Mouse (Mus musculus) intestine, postnatal 0 days (tissue): Measurements from ENCODE around the gene Stxbp3. TPM values are rescaled to one million over a fixed set of nuclear protein-coding genes. Genes with fewer than 3 reads are reported as not detected.

Experiments used
- ATAC-seq: fragments of 200-750 bp; cut with Nextera tagmentation; 2 replicates; pipeline ENCODE4 v1.8.0; 2017; ENCODE audit warnings: mild to moderate bottlenecking, moderate TSS enrichment, moderate library complexity
- H3K27ac ChIP-seq: fragments of 300-500 bp; sonication (generic); 2 replicates; pipeline ENCODE4 v1.5.1; 2014; ENCODE audit warnings: mild to moderate bottlenecking, low read depth, low read length, moderate library complexity
- H3K27me3 ChIP-seq: fragments of 300-500 bp; sonication (generic); replicated peaks from 2 replicates; pipeline ENCODE4 v1.6.1; 2014; ENCODE audit warnings: low read length, mixed read lengths; ENCODE audit not compliant: control insufficient read depth, insufficient read depth
- H3K36me3 ChIP-seq: fragments of 300-500 bp; sonication (generic); 2 replicates; pipeline ENCODE4 v1.6.1; 2014; ENCODE audit warnings: mild to moderate bottlenecking, moderate library complexity; ENCODE audit not compliant: control insufficient read depth, insufficient read depth
- H3K4me1 ChIP-seq: fragments of 300-500 bp; sonication (generic); replicated peaks from 2 replicates; pipeline ENCODE4 v1.6.1; 2014; ENCODE audit warnings: antibody characterized with exemption, low read length, mixed read lengths; ENCODE audit not compliant: control insufficient read depth, insufficient read depth
- H3K4me2 ChIP-seq: fragments of 300-500 bp; sonication (generic); replicated peaks from 2 replicates; pipeline ENCODE4 v1.6.1; 2014; ENCODE audit warnings: low read depth, mild to moderate bottlenecking, moderate library complexity
- H3K4me3 ChIP-seq: fragments of 300-500 bp; sonication (generic); 2 replicates; pipeline ENCODE4 v1.5.1; 2014; ENCODE audit warnings: low read depth, low read length
- H3K9ac ChIP-seq: fragments of 300-500 bp; sonication (generic); 2 replicates; pipeline ENCODE4 v1.6.1; 2014; ENCODE audit warnings: mild to moderate bottlenecking, low read depth, low read length
- H3K9me3 ChIP-seq: fragments of 300-500 bp; sonication (generic); 2 replicates; pipeline ENCODE4 v1.6.1; 2016; ENCODE audit warnings: mixed run types; ENCODE audit not compliant: control insufficient read depth
- CTCF ChIP-seq: sonication (generic); IDR thresholded peaks from 2 replicates; pipeline ENCODE4 v1.5.1; 2016; ENCODE audit warnings: low read depth, mild to moderate bottlenecking, control low read depth, antibody characterized with exemption, moderate library complexity
- WGBS: fragments of 180-500 bp; shearing (Covaris S2); extraction: QIAGEN DNeasy Blood & Tissue Kit; methylation state at CpG from one replicate; pipeline ENCODE4 v1.1.7; 2014; 5-methylcytosine and 5-hydroxymethylcytosine counted together
- polyA plus RNA-seq: library from polyadenylated mRNA; unstranded; fragments of >200 nt; fragmentation: Nextera tagmentation; extraction: Ambion mirVana; gene quantifications from 2 replicates; pipeline ENCODE4 v1.2.1, GENCODE M21; 2015

Stxbp3 gene
- polyA plus RNA-seq, 1 experiment from 2014 or later, result 40.5 TPM

- WGBS, result 93% methylated on average over 7 of the region's 7 CpGs
- peaks cover 62% of the 10 kb centered on the region for H3K36me3 ChIP-seq
- no peak overlapping the region for H3K9ac ChIP-seq
- no peak overlapping the region for H3K27ac ChIP-seq
- H3K9me3 ChIP-seq, result no peaks in the 10 kb centered on the region
- no peak for ATAC-seq
- no peak overlapping the region for H3K4me3 ChIP-seq
- H3K27me3 ChIP-seq, result no peaks in the 10 kb centered on the region
- no peak overlapping the region for H3K4me2 ChIP-seq
- TF ChIP-seq CTCF, result no peak
- no peaks in the 10 kb centered on the region for H3K4me1 ChIP-seq
These were observed 44.6 kb downstream of the Stxbp3 start for GRCm38 (mm10) chr3:108795554-108796299.

DNA sequence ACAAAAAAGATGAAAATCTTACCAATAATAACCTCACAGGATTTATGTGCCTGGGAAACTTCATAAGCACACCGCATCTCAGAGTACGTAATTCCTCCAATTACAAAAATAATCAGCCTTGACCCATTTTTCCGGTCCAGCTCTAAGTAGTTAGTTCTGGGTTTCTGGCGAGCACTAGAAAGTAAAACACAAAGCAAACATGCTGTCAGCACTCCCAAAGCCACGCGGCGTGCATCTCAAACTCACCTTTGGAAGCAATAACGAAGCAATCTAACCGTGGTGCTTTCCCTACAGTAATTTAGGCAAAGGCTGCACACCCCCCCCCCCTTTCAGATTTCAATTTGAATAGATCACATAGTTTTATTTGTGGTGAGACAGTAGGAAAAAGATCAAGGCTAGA, 45.5 kb downstream of the Stxbp3 start:
- WGBS, result 90% methylated on average over 9 of the region's 9 CpGs
- Histone ChIP-seq H3K4me2 (no peak overlapping the region), H3K9ac (no peak overlapping the region), H3K27me3 (no peaks in the 10 kb centered on the region), H3K4me3 (no peak overlapping the region), H3K36me3 (peaks cover 54% of the 10 kb centered on the region), H3K9me3 (no peaks in the 10 kb centered on the region), H3K27ac (no peak overlapping the region), H3K4me1 (no peaks in the 10 kb centered on the region)
- TF ChIP-seq CTCF, result no peak
- no peak for ATAC-seq

GRCm38 (mm10) chr3:108792420-108792819, 47.9 kb downstream of the Stxbp3 start:
- Histone ChIP-seq H3K4me3 (no peak overlapping the region), H3K27ac (no peak overlapping the region), H3K9ac (no peak overlapping the region), H3K27me3 (no peaks in the 10 kb centered on the region), H3K9me3 (no peaks in the 10 kb centered on the region), H3K4me1 (no peaks in the 10 kb centered on the region), H3K36me3 (peaks cover 36% of the 10 kb centered on the region), H3K4me2 (no peak overlapping the region)
- TF ChIP-seq CTCF, result no peak
- ATAC-seq, result no peak

DNA sequence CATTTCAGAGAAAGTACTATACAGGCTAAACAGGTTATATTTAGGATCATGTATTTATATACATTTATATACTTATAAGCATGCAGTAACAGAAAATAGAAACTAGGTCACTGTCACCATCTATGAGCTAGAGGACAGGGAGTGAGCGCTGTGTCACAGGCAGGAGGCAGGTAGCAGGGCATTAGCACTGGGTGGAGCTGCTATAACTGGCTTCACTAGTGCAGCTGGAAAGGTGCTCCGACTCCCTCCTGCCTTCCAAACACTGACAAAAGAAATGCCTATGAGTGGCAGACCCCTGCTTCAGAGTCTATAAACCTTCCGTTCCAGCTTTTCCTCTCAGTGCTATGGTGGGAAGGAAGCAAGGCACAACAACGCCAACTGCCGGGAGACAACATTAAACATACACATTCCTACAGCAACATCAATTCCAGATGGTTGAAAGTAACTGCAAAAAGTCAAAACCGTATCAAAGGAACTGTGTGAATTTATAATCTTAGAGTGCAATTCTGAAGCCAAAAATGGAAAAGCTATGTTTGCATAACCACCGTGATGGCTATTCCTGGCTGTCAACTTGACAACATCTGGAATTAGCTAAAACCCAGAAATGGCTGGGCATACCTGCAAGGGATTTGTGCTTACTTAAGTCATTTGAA, 49.1 kb downstream of the Stxbp3 start:
- Histone ChIP-seq H3K9ac (no peak overlapping the region), H3K36me3 (peaks cover 29% of the 10 kb centered on the region), H3K4me3 (no peak overlapping the region), H3K27me3 (no peaks in the 10 kb centered on the region), H3K27ac (no peak overlapping the region), H3K4me2 (no peak overlapping the region), H3K9me3 (no peaks in the 10 kb centered on the region), H3K4me1 (no peaks in the 10 kb centered on the region)
- ATAC-seq, result no peak
- no peak for TF ChIP-seq CTCF
- 66% methylated on average over 7 of the region's 7 CpGs for WGBS

GRCm38 (mm10) chr3:108790499-108790898, 49.8 kb downstream of the Stxbp3 start:
- Histone ChIP-seq H3K27ac (no peak overlapping the region), H3K27me3 (no peaks in the 10 kb centered on the region), H3K36me3 (peaks cover 27% of the 10 kb centered on the region), H3K4me3 (no peak overlapping the region), H3K9ac (no peak overlapping the region), H3K9me3 (no peaks in the 10 kb centered on the region), H3K4me2 (no peak overlapping the region), H3K4me1 (no peaks in the 10 kb centered on the region)
- TF ChIP-seq CTCF, result no peak
- no peak for ATAC-seq
- WGBS, result 78% methylated on average over 3 of the region's 3 CpGs

- H3K4me2 ChIP-seq, result no peak overlapping the region
- no peaks in the 10 kb centered on the region for H3K27me3 ChIP-seq
- no peak overlapping the region for H3K4me3 ChIP-seq
- WGBS, result 85% methylated on average over 5 of the region's 5 CpGs
- H3K27ac ChIP-seq, result no peak overlapping the region
- no peaks in the 10 kb centered on the region for H3K4me1 ChIP-seq
- H3K9ac ChIP-seq, result no peak overlapping the region
- no peak for TF ChIP-seq CTCF
- H3K36me3 ChIP-seq, result peaks cover 19% of the 10 kb centered on the region
- 0 out of 2 replicates have a peak, but pooled peaks cover 3% of the 10 kb centered on the region for H3K9me3 ChIP-seq
- ATAC-seq, result no peak
These were observed 51.0 kb downstream of the Stxbp3 start for GRCm38 (mm10) chr3:108789299-108789698.
